Mouse (Mus musculus): ENCODE measurements around the gene Rnf141. TPM values are rescaled to one million over a fixed set of nuclear protein-coding genes. Genes with fewer than 3 reads are reported as not detected.

The Rnf141 gene
- polyA plus RNA-seq, 1 experiment from 2014 or later, result 29.3 TPM

- H3K27me3 ChIP-seq (ENCODE audit: insufficient read depth, poor library complexity, severe bottlenecking), result peaks cover 39% of the 10 kb centered on the region
- WGBS, result 28% methylated on average over 4 of the region's 4 CpGs
- H3K9me3 ChIP-seq, result no peaks in the 10 kb centered on the region
- H3K4me1 ChIP-seq, result peaks cover 49% of the 10 kb centered on the region
- H3K36me3 ChIP-seq, result no peaks in the 10 kb centered on the region
- no peak for DNase-seq (ENCODE audit: low spot score)
- peak overlapping the region; percentile 79 for H3K4me3 ChIP-seq
- peak overlapping the region; percentile 88 for H3K27ac ChIP-seq
Observed at GRCm38 (mm10) chr7:110769094-110769493, 75.2 kb downstream of the Rnf141 start.

GRCm38 (mm10) chr7:110768451-110769064 is 75.7 kb downstream of the Rnf141 start:
- Histone ChIP-seq H3K4me3 (peak overlapping the region; percentile 79), H3K27ac (peak overlapping the region; percentile 88), H3K27me3 (ENCODE audit: insufficient read depth, poor library complexity, severe bottlenecking) (peaks cover 39% of the 10 kb centered on the region), H3K9me3 (no peaks in the 10 kb centered on the region), H3K36me3 (no peaks in the 10 kb centered on the region), H3K4me1 (peaks cover 44% of the 10 kb centered on the region)
- no peak for DNase-seq (ENCODE audit: low spot score)
- WGBS, result under 1% methylated on average over 60 of the region's 61 CpGs

GRCm38 (mm10) chr7:110768001-110768400 is 76.3 kb downstream of the Rnf141 start, which contains the start of gene Ampd3:
Gene Ampd3 (plus strand): TSS chr7:110768206.
- H3K36me3 ChIP-seq, result no peaks in the 10 kb centered on the region
- 16% methylated on average over 16 of the region's 16 CpGs for WGBS
- H3K9me3 ChIP-seq, result no peaks in the 10 kb centered on the region
- H3K27me3 ChIP-seq (ENCODE audit: insufficient read depth, poor library complexity, severe bottlenecking), result peaks cover 42% of the 10 kb centered on the region
- peaks cover 38% of the 10 kb centered on the region for H3K4me1 ChIP-seq
- DNase-seq (ENCODE audit: low spot score), result no peak
- H3K4me3 ChIP-seq, result peak within 1 kb of the TSS; percentile 79
- peak within 1 kb of the TSS; percentile 88 for H3K27ac ChIP-seq

GRCm38 (mm10) chr7:110762605-110763180 is 81.6 kb downstream of the Rnf141 start:
- Histone ChIP-seq H3K4me3 (no peak overlapping the region), H3K4me1 (peaks cover 2% of the 10 kb centered on the region; the same call in 1 of the 2 replicates), H3K9me3 (no peaks in the 10 kb centered on the region), H3K27me3 (ENCODE audit: insufficient read depth, poor library complexity, severe bottlenecking) (peaks cover 16% of the 10 kb centered on the region; the same call in 1 of the 2 replicates), H3K27ac (no peak overlapping the region), H3K36me3 (no peaks in the 10 kb centered on the region)
- WGBS, result 83% methylated on average over 5 of the region's 5 CpGs
- DNase-seq (ENCODE audit: low spot score), result no peak

- Histone ChIP-seq H3K27me3 (ENCODE audit: insufficient read depth, poor library complexity, severe bottlenecking) (no peaks in the 10 kb centered on the region), H3K4me1 (peaks cover 5% of the 10 kb centered on the region; the same call in 1 of the 2 replicates), H3K27ac (no peak overlapping the region), H3K4me3 (no peak overlapping the region), H3K9me3 (no peaks in the 10 kb centered on the region), H3K36me3 (no peaks in the 10 kb centered on the region)
- no peak for DNase-seq (ENCODE audit: low spot score)
- WGBS, result 59% methylated on average over 2 of the region's 2 CpGs
Observed at GRCm38 (mm10) chr7:110756440-110756839, 87.8 kb downstream of the Rnf141 start.

- WGBS, result 59% methylated on average over 5 of the region's 5 CpGs
- DNase-seq (ENCODE audit: low spot score), result no peak
- Histone ChIP-seq H3K36me3 (no peaks in the 10 kb centered on the region), H3K4me1 (peaks cover 5% of the 10 kb centered on the region; the same call in 1 of the 2 replicates), H3K4me3 (no peak overlapping the region), H3K27ac (no peak overlapping the region), H3K27me3 (ENCODE audit: insufficient read depth, poor library complexity, severe bottlenecking) (no peaks in the 10 kb centered on the region), H3K9me3 (no peaks in the 10 kb centered on the region)
Observed at GRCm38 (mm10) chr7:110753926-110754330, 90.3 kb downstream of the Rnf141 start.

- DNase-seq (ENCODE audit: low spot score), result no peak
- Histone ChIP-seq H3K4me1 (peaks cover 5% of the 10 kb centered on the region; the same call in 1 of the 2 replicates), H3K36me3 (no peaks in the 10 kb centered on the region), H3K27me3 (ENCODE audit: insufficient read depth, poor library complexity, severe bottlenecking) (no peaks in the 10 kb centered on the region), H3K4me3 (no peak overlapping the region), H3K27ac (no peak overlapping the region), H3K9me3 (no peaks in the 10 kb centered on the region)
- WGBS, result 85% methylated on average over 1 of the region's 1 CpGs
Observed at GRCm38 (mm10) chr7:110753310-110753709, 90.9 kb downstream of the Rnf141 start.

- no peaks in the 10 kb centered on the region for H3K27me3 ChIP-seq (ENCODE audit: insufficient read depth, poor library complexity, severe bottlenecking)
- WGBS, result 86% methylated on average over 1 of the region's 1 CpGs
- no peaks in the 10 kb centered on the region for H3K9me3 ChIP-seq
- no peaks in the 10 kb centered on the region for H3K36me3 ChIP-seq
- H3K27ac ChIP-seq, result no peak overlapping the region
- peaks cover 5% of the 10 kb centered on the region; the same call in 1 of the 2 replicates for H3K4me1 ChIP-seq
- H3K4me3 ChIP-seq, result no peak overlapping the region
- DNase-seq (ENCODE audit: low spot score), result no peak
Observed at GRCm38 (mm10) chr7:110751634-110752033, 92.6 kb downstream of the Rnf141 start.

GRCm38 (mm10) chr7:110750834-110751233 is 93.4 kb downstream of the Rnf141 start:
- Histone ChIP-seq H3K4me1 (peaks cover 5% of the 10 kb centered on the region; the same call in 1 of the 2 replicates), H3K27me3 (ENCODE audit: insufficient read depth, poor library complexity, severe bottlenecking) (no peaks in the 10 kb centered on the region), H3K36me3 (no peaks in the 10 kb centered on the region), H3K4me3 (no peak overlapping the region), H3K9me3 (no peaks in the 10 kb centered on the region), H3K27ac (no peak overlapping the region)
- 62% methylated on average over 4 of the region's 4 CpGs for WGBS
- no peak for DNase-seq (ENCODE audit: low spot score)

Small RNAs within 50 kb of the gene (microRNA-seq; reads per million reads assigned to microRNA genes)
- gene Gm47282, result not detected

Other genes with a start within 250 kb of the Rnf141 start
- gene Sbf2, start 229.5 kb downstream of the Rnf141 start, polyA plus RNA-seq (2016; fragmentation: Nextera tagmentation; extraction: Ambion mirVana), result 28.6 and 33.4 TPM in 2 replicates
- gene Adm, start 216.8 kb downstream of the Rnf141 start, polyA plus RNA-seq (2016; fragmentation: Nextera tagmentation; extraction: Ambion mirVana), result 9.3 and 13.1 TPM in 2 replicates
- 4.9 and 5.7 TPM in 2 replicates for gene Ampd3, start 76.3 kb downstream of the Rnf141 start, polyA plus RNA-seq (2016; fragmentation: Nextera tagmentation; extraction: Ambion mirVana)
- 1.6 and 3.6 TPM in 2 replicates for gene Lyve1, start 18.8 kb upstream of the Rnf141 start, polyA plus RNA-seq (2016; fragmentation: Nextera tagmentation; extraction: Ambion mirVana)
- gene Mrvi1, start 138.0 kb upstream of the Rnf141 start, polyA plus RNA-seq (2016; fragmentation: Nextera tagmentation; extraction: Ambion mirVana), result 5.1 and 6.5 TPM in 2 replicates
- 52.3 and 63.1 TPM in 2 replicates for gene Ctr9, start 184.5 kb upstream of the Rnf141 start, polyA plus RNA-seq (2016; fragmentation: Nextera tagmentation; extraction: Ambion mirVana)
- gene Eif4g2, start 238.6 kb upstream of the Rnf141 start, polyA plus RNA-seq (2016; fragmentation: Nextera tagmentation; extraction: Ambion mirVana), result 914 and 925 TPM in 2 replicates